Mouse (Mus musculus): ENCODE measurements around the gene Mpv17.

- no peak for TF ChIP-seq ZC3H11A (IDR thresholded peaks at IDR 0.05; ENCODE audit: borderline replicate concordance, low read depth, low read length)
- no peak for TF ChIP-seq MAFK (IDR thresholded peaks at IDR 0.05; ENCODE audit: insufficient read depth, low read depth, low read length)
- TF ChIP-seq ZNF384 (IDR thresholded peaks at IDR 0.05; ENCODE audit: low read depth, low read length): no peak
- TF ChIP-seq CHD2 (IDR thresholded peaks at IDR 0.05; ENCODE audit: low read depth, low read length): no peak
These were observed 40.7 kb upstream of the Mpv17 start for GRCm38 (mm10) chr5:31194486-31195485.
